Mouse (Mus musculus) cerebral cortex, adult 2 months (tissue): Measurements from ENCODE around the gene Mcf2l.

Source experiments
- WGBS: fragments of 180-500 bp; shearing (Covaris S2); methylation state at CpG from one replicate; pipeline ENCODE4 v1.1.7; 2018; 5-methylcytosine and 5-hydroxymethylcytosine counted together

The Mcf2l gene

DNA sequence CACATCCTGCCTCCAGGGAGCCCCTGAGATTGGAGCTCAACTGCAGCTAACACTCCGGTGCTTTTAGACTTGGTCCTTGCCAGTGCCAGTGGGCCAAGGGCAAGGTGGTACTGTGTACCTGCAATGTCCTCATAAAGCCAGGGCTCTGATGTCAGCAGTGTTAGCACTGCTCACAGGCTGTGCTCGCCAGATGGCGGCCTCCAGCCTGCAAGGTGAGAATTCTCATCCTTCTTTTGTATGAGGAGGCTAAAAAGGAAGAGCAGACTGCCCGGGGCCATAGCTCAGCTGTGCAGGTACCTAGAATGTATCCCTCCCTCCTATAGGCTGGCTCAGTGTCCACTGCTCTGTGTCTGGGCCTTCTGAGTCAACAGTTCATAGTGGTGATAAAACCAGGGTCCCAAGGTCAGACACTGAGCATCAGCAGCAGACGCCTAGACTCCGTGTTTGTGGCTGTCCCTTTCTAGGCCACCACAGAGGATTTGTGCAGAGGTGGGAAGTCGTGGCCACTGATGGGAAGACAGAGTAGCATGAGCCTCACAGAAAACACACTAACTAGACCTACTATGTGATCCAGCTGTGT lies 77.5 kb downstream of the Mcf2l start:
- WGBS = 73% methylated on average over 7 of the region's 7 CpGs

DNA sequence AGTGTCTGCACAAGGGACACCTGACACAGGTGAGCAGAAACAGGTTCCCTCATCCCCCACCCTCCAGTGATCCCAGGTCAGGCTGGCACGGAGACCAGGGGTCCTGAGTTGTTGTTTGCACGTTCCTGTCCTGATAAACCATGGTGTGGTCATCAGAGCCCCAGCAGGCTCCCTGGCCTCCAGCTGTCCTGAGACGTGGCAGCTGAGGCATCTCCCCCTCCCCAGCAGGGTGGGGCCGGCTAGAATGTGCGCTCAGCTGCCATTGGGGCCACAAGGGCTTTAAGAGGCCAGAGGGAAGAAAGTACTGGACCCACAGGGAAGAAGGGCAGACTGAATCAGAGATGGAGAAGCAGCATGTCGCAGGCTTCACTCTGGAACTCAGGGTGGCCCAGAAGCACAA lies 79.1 kb downstream of the Mcf2l start:
- 67% methylated on average over 6 of the region's 6 CpGs for WGBS

DNA sequence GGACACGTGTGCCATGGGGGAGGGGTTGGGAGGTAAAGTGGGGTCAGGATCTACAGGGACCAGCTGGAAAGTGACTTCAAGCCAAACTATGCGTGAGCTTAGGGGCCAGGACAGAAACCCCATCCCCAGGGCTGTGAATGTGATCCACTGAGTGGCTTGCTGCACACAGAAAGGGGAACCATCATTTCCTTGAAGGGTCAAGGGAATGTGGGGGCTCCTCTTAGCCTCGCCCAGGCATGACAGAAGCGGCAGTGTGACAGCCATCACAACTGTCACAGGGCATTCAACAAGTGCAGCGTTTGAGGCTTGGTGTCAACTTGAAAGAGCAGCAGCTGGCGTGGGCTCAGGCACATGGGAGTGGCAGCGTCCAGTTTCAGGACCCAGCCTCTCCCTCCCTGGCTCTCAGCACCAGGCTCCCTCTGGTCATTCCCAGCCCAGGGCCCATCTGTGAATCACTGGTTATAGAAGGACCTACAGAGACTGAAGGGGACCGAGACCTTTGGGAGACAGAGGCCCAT lies 81.8 kb downstream of the Mcf2l start:
- 79% methylated on average over 8 of the region's 8 CpGs for WGBS

DNA sequence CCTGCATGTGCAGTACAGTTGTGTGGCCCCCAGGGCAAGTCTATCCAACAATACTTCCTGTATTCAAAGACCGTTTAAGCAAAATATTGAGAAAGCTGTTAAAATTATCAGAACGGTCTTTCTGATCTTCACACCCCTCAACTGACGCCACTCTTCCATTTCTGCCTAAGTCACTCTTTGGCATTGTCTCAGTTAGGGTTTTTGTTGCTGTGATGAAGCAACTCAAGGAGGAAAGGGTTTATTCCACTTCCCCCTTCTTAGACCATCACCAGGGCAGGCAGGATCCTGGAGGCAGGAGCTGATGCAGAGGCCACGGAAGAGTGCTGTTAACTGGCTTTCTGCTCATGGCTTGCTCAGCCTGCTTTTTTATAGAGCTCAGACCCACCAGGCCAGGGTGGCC lies 82.3 kb downstream of the Mcf2l start:
- WGBS = 68% methylated on average over 4 of the region's 4 CpGs

DNA sequence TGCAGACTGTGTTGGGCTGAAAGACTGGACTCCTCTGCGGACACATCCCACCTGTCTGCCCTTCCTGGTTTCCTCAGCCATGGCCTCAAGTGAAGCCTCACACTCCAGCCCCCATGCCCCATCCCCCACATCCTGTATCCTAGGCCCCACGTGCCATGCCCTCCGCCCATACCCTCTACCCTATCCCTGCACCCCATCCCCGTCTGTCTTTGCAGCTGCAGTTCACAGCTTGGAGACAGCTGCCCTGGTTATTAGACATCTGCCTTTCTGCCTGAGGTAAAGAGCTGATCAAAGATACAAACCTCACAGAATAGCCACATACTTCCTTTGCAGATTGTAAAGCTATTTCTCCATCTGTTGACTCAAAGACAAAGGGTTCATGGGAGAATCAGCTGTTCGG lies 83.3 kb downstream of the Mcf2l start:
- 63% methylated on average over 5 of the region's 5 CpGs for WGBS

DNA sequence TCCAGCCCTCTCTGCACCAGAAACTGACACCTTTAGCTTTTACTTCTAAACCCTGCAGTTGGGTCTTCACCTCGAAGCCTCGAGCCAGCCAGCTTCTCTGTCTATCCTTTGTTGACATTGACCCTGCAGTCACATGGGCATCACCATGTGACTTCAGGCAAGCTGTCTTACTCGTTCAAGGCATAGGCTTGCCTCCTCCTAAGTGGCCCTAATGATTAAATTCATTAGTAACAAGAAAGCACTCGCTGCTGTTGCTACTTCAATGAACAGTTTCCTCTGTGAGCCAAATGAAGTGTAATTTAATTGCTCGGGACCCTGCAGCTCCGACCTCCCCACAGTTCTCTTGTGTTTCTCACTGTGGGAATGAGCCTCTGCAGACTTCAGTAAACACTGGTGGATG lies 83.8 kb downstream of the Mcf2l start:
- WGBS = 36% methylated on average over 6 of the region's 6 CpGs

DNA sequence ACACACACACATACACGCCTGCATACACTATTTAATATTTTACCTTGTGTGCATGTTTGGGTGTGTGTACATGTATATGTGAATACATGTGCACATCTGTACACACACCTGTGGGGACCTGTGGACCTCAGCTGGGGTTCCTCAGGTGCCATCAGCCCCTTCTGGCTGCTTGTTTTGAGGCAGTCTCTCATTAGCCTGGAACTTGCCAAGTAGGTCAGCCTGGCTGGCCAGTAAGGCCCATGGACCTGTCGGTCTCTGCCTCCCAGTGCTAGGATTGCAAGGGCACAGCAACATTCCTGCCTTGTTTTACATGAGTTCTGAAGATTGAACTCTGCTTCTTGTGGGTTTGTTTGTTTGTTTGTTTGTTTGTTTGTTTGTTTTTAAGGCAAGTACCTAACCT lies 87.0 kb downstream of the Mcf2l start:
- WGBS = 84% methylated on average over 2 of the region's 2 CpGs

DNA sequence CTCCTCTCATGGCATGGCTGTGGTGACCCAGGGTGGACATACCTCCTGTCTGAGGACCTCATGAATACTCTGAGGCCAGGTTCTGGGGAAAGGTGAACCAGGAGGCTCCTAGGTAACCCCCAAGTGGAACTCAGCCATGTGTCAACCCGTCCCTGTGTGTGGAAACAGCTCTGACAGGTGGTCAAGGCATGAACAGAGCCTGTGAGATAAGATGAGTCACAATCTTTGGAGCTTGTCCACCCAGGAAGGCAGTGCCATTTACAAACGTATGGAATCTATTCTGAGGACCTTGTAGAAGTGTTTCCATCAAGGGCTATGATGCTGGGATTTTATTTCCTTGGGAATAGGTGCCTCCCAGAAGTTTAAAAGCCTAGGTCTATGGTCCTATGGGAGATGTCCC lies 87.6 kb downstream of the Mcf2l start:
- WGBS = 33% methylated on average over 2 of the region's 2 CpGs

DNA sequence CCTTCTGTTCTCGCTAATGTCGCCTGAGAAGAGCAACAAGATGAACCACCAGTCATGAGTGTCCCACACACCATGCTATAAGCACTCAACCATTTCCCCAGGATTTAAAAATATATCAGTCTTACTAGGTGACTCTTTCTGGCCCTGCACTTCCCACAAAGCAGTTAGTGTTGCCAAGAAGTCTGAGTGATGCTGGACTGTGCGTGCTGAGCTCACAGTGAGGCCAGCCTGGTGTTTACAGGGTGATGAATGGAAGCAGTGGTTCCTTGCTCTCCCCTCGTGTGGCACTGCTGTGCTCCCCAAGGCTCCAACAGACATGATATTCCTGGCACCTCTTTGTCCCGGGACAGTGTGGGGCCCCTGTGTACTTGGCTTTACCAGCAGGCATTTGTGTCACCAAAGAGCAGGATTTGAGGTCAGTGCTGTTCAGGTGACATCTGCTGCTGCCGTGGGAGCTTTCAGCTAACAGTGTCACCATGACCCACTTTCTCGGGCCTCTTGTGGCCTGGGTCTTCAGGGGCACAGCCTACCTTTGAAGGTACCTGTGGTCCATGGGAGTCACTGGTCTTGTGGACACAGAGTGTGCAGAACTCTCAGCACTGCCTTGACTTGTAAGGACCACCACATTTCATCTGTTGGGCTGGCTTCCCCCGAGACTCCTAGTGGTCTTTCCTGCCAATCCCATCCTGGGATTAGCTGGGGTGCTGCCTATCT lies 88.4 kb downstream of the Mcf2l start:
- 49% methylated on average over 8 of the region's 8 CpGs for WGBS

DNA sequence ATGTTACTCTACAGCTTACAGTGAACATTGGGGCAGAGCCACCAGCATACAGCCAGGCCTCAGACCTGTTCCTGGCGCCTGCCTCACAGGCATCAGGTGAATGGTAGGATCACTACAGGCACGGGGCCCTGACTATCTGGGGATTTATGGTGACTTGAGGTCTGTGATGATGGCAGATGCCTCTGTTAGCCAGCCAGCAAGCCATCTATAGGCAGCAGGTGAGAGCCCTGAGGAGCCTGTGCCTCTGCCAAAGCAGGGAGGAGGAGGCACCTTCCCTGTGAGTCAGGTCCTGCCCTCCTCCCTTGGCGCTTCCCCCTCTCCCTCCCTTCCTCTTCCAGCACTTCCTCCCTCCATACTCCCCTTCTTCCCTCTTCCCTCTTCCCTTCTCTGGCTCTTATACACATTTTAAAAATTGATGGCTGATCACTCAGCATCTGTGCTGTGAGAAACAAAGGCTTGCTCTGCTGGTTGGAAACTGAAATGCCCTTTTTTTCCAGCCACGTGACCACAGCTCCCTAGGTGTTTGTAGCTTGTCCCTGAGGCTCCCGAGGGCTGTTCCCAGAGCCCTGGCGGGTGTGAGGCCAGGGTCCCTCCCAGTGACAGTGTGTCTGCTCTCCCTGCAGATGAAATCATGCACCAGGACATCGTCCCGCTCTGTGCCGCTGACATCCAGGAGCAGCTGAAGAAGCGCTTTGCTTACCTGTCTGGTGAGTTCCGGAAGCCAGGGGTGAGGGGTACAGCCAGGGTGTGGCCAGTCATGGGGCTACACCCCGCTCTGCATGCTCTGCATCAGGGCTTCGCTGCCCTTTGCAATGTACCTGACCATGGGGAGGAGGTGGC lies 89.2 kb downstream of the Mcf2l start:
- WGBS = 65% methylated on average over 13 of the region's 13 CpGs

DNA sequence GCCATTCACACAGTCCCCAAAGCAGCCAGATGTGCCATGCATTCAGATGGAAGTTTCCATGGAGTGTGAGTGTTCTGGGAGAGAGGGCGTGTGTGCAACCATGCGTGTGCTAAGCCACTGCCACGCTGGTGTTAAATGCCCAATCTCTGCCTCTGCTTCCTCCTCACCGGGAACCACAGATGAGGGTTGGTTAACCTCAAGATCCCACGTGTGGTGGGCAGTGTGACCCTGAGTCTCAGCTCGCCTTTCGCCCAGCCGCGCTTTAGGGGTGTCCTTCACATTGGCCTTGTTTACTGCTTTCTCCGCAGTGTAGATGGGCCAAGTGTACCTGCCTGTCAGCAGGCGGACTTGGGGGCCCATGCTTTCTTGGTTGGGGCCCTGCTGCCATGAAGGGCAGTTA lies 102.7 kb downstream of the Mcf2l start:
- WGBS = 78% methylated on average over 11 of the region's 11 CpGs

DNA sequence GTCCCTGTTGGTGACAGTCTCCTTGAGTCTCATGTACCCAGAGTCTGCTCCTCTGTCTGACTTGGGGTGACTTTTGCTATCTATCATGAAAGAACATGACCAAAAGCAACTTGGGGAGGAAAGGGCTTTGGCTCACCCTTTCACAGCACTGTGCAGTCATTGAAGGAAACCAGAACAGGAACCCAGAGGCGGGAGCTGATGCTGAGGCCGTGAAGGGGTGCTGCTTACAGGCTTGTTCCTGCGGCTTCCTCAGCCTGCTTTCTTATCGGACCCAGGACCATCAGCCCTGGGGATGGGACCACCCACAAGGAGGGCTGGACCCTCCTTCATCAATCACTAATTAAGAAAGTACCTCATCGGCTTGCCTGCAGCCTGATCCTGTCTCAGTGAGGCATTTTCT lies 103.1 kb downstream of the Mcf2l start:
- WGBS = 58% methylated on average over 5 of the region's 5 CpGs

DNA sequence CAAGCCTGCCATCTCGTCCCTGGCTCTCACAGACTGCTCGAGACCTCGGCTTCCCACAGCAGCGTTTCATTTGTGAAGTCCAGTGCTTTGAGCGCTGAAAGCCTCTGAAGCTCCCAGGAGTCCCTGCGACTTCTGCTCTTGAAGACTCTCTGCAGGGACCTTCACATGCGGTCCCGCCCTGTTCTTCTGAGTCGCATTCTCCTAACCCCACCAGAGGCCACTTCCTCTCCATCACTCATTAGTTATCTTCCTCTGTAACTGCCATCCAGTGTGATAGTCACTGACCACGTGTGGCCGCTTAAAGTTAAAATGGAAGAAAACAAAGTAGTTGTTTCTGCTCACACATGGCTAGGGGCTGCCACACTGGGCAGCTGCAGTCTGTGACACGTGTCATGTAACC lies 103.7 kb downstream of the Mcf2l start:
- 72% methylated on average over 12 of the region's 12 CpGs for WGBS

DNA sequence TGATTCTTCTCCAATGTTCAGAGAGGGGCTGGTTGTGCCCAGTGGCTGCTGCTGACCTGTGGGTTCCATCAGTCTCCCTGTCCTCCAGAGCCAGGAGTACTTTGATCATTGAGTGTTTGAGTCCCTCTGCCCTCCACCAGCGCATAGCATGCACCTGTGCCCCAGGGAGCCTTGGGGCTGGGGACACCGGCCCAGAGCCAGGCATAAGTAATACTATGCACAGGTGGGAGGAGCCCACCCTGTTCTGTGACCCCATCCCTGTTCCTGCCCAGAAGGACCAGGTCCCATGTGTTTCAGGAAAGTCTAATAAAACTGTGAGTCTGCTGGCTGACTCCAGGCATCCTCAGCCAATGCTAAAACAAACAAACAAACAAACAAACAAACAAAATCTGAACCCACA lies 104.7 kb downstream of the Mcf2l start:
- 71% methylated on average over 2 of the region's 2 CpGs for WGBS

DNA sequence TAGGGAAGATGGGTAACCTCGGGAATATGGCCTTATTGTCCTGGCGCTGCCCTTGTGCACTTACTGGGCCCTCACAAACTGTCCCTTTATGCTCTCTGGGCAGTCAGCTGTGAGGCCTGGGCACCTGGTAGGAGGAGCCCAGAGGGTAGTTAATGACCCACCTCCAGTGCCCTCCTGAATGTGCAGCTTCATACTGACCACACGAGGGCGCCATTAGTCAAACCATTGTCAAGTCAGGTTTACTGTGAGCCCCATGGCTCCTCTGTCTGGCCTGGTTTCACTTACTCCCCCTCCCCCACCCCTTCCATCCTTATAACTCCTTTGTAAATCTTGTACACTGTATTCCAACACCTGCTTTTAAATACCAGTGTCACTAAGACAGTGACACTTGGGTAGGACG lies 105.1 kb downstream of the Mcf2l start:
- WGBS = 34% methylated on average over 5 of the region's 5 CpGs

DNA sequence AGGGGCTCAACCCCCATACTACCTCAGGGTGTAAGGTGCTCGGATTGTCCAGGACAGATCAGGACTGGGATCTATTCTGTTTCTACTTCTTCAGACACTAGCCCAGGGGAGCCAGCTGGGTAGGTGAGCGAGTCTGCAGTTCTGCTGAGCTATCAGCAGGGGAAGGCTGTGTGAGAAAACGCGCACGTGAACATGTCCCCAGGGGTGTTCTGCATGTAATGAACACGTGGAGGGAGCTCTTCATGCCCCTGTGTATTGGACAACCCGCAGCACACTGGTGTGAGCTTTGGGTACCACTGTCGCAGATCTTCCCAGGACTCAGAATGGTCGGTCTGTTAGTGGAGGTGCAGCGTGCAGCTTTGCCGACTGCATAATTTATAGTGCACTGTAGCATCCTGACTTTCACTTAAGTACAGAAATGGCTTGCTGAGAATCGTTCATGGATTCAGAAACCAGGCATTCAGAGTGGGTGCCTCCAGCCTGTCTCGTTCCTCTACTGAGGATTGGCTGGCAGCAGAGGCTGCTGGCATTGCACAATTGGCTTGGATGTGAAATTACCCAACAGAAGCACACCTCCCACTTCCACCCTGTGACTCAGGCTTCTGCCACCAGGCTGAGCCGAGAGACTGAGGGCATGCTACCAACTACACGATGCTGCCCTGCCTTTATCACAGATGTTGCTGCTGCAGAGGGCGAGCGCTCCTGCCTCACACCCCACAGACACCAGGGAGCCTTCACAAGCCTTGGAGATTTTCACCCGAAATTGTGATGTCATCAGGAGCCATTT lies 110.3 kb downstream of the Mcf2l start:
- WGBS = 39% methylated on average over 18 of the region's 18 CpGs

DNA sequence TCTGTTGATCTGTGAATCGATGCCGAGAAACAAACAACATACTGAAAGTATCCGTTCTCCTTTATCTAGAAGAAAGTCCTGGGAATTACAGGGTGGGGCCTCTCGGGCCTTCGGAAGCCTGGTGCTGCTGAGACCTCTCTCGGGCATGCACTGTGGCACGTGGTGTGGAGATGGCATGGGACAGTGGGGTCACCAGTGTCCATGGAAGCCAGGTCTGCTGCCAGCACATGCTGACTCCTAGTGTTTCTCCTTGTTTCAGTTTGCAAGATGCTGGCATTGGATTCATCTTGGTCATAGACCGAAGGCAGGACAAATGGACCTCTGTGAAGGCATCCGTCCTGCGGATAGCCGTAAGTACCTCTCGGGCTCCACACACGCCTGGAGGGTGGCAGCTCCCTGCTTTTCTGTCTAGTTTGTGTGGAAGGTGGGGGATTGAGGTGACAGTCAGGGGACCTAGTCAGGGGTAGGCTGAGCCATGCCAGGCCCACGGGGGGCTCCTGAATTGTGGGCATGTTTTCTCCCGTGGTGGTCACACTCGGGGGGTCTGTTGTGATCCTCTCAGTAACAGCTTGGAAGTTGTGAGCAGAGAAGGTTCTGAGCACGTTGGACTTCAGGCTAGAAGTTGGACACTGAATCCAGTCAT lies 111.1 kb downstream of the Mcf2l start:
- 49% methylated on average over 17 of the region's 17 CpGs for WGBS

DNA sequence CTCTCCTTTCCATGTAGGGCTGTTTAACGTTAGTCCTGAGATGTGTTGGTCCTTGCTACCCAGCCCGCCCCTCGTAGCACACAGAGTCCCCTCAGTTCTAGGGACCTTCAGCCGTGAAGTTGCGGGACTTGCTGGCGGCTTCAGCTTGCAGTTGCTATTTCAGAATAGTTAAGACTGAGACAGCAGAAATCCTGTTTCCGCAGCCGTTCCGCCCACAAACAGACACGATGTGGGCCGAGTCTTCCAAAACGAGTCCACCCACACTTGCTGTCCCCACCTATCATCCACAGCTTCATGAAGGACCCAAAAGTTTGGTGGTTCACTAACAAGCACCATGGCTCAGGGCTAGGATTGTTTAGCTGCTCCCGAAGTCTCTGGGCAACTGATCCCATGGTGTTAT lies 111.7 kb downstream of the Mcf2l start:
- WGBS = 41% methylated on average over 13 of the region's 13 CpGs

DNA sequence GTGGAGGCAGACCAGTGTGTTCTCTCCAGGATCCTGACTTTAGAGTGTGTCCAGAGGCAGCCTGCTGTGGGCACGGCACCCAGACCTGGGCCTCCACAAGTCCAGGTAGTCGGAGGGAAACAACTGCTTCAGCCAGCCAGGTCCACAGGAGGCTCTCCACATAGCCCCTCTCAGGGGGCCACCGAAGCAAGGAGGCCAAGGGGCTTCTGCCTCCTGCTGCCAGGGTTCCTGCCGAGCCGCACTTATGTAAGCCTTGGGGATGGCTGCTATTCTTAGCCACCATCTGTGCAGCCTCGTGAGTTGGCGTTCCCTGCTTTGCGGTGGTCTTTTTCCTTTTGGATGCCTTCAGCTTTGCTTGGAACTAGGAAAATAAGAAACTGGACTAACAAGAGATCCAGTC lies 114.0 kb downstream of the Mcf2l start:
- WGBS = 34% methylated on average over 8 of the region's 8 CpGs

DNA sequence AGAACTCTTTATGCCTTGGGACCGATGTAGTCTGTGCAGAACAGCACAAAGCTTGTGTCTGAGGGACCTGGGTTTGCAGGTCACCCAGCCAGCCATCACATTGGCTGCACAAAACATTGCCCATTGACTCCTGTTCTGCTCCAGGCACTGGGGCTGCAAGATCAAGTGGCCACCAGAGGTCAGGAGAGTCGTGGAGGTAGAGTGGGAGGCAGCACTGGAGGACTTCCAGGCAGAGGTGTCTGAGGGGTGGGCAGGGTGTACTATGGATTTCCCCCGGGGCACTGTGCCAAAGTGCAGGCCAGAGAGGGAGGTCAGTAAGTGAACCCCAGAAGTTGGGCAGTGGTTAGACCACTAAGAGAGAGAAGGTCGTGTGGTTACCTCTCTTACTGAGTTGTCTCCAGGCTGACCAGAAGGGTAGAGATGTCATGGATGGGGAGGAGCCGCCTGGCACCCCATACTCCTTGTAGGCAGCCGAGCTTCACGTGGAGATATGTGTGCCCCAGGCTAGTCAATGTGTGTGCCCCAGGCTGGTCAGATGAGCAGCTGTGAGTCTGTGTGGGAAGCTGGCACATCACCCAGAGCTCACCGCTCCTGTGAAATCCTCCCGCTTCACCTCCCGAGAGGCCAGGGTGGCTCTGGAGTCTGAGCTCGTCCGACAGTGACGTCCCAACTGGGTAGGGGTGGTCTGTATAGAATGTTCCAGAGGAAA lies 115.3 kb downstream of the Mcf2l start:
- WGBS = 48% methylated on average over 13 of the region's 13 CpGs

DNA sequence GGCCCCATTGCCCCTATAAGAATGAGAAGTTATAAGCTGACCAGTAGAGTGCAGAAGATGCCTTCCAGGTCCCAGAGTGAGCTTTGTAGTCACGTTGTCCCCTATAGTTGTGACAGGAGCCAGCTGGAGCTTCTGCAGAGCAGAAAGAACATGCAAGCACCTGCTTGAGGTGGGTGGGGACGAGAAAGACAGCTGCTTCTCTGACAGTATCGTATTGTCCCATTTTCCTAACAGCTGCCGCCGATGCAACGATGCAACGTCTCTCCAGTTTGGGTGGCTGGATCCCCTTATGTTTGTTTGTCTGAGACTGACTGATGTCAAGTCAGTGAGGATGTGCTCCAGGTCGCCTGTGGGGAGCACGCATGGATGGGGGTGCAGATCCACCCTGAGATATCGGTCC lies 117.8 kb downstream of the Mcf2l start:
- 46% methylated on average over 10 of the region's 10 CpGs for WGBS
